ENCODE assay signal across 8 mouse cellular contexts in genomic region chr5:110448436-110449134, GRCm38 (mm10). TPM values are rescaled to one million over a fixed set of nuclear protein-coding genes. Genes with fewer than 3 reads are reported as not detected.
A peak's percentile ranks its signal among the peaks of the same experiment; 100 is the strongest.
DNase-seq lines count a peak whose midpoint lies in the region; ATAC-seq lines count a peak whose summit lies in the region.

TSS of gene Fbrsl1 (minus strand) at chr5:110448503.

- H3K9me3 ChIP-seq in hindbrain, embryonic 15.5 days = no peaks in the 10 kb centered on the region

- peak; percentile 91 for DNase-seq in T-cell, adult 2 months (ENCODE audit: low spot score)
- DNase-seq in cerebellum, postnatal 36 days = peak; percentile 85 to 89
- DNase-seq in frontal cortex, postnatal 36 days (ENCODE audit: low spot score in 2 of 2) = peak; percentile 91
- peak; percentile 93 for DNase-seq in left cerebral cortex, adult 11 months (ENCODE audit: low spot score)
- peak; percentile 98 for DNase-seq in lung, postnatal 4 days
- peak; percentile 97 for DNase-seq in retina, postnatal 7 days (ENCODE audit: low read depth, low spot score)
- peak; percentile 85 for DNase-seq in urinary bladder, adult 2 months (ENCODE audit: low spot score)

- no peaks in the 10 kb centered on the region for H3K36me3 ChIP-seq in hindbrain, embryonic 15.5 days

- peak within 1 kb of the TSS; percentile 71 for H3K27ac ChIP-seq in hindbrain, embryonic 15.5 days (replicated peaks)

- no peaks in the 10 kb centered on the region for H3K27me3 ChIP-seq in hindbrain, embryonic 15.5 days

- H3K4me1 ChIP-seq in hindbrain, embryonic 15.5 days (replicated peaks) = peaks cover 33% of the 10 kb centered on the region

- WGBS in hindbrain, embryonic 15.5 days = under 1% methylated on average over 44 of the region's 46 CpGs

- peak; percentile 96 for ATAC-seq in hindbrain, embryonic 15.5 days (ENCODE audit: low FRiP score, low read depth)

- H3K9ac ChIP-seq in hindbrain, embryonic 15.5 days = peak within 1 kb of the TSS; percentile 79

- peak within 1 kb of the TSS; percentile 92 for H3K4me2 ChIP-seq in hindbrain, embryonic 15.5 days

- H3K4me3 ChIP-seq in hindbrain, embryonic 15.5 days = peak within 1 kb of the TSS; percentile 95

RNA-seq across cellular contexts. Expression of gene Fbrsl1, which starts in this region (rescaled TPM):
- polyA plus RNA-seq in hindbrain, embryonic 15.5 days (2015; fragmentation: Nextera tagmentation; extraction: Ambion mirVana) = 20.8 and 25.1 TPM in 2 replicates
- 22.1 and 36.4 TPM in 2 replicates for polyA plus RNA-seq in urinary bladder, adult 2 months (2012; rRNA removed)

Comparison
In these comparisons a context has a peak if more than half of its experiments do, and no peak if none do; other contexts are left out.
1. Peak in every context shown above with its lines: DNase-seq, ATAC-seq, H3K4me3 ChIP-seq and H3K27ac ChIP-seq.